In the genomic region with DNA sequence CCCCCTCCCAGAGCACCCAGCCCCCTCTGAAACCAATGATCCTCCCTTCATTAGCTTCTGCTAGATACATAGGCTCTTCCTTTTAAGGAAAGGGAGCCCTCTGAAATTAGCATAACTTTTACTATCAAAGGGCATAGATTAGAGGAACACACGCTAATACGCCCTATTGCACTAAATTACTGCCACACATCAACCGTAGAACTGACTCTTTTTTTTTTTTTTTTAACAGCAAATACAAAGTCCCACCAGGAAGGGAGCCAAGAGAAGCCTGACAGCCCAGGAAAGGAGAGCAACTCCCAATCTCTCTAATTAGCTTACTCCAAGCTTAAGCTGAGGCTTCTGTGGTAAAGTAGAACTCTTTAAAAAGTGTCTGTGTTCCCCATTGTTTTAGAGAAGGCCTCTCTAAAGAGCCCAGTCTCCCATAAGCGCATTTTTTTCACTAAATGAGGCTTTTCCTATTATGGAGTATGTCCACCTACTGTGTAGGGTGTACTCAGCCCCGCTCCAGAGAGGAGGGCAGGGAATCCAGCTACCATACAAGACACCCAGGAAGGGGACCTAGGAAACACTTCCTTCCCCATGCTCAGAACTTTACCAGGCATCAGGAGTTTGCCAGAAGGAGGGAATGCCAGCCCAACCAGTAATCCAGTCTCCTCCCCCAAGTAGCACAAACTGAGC, we compare ENCODE assay signal across 16 mouse cellular contexts. TPM values are rescaled to one million over a fixed set of nuclear protein-coding genes. Genes with fewer than 3 reads are reported as not detected.
DNase-seq lines count a peak whose midpoint lies in the region; ATAC-seq and TF ChIP-seq lines count a peak whose summit lies in the region.
"Had no signal": no experiment of that assay in that cellular context is flagged by ENCODE, and none has a peak within 500 bp of the region (broad histone marks: within the 10 kb centered on the region; RNA-seq: fewer than 3 reads in every experiment).

No protein-coding gene starts in this region.

- no peaks in the 10 kb centered on the region for H3K27me3 ChIP-seq in kidney, adult 2 months (replicated peaks; ENCODE audit: control insufficient read depth, insufficient read depth, low read length)
- H3K27me3 ChIP-seq in midbrain, embryonic 14.5 days (ENCODE audit: control insufficient read depth, insufficient read depth, low read length): no peaks in the 10 kb centered on the region
- H3K27me3 ChIP-seq in midbrain, embryonic 10.5 days (ENCODE audit: low read depth, poor library complexity, severe bottlenecking): no peaks in the 10 kb centered on the region
- H3K27me3 ChIP-seq in forebrain, embryonic 11.5 days (ENCODE audit: control insufficient read depth, insufficient read depth, low read length): no peaks in the 10 kb centered on the region
- no peaks in the 10 kb centered on the region for H3K27me3 ChIP-seq in small intestine, adult 2 months (ENCODE audit: control insufficient read depth, insufficient read depth, low read length)
- H3K27me3 ChIP-seq: heart, embryonic 15.5 days; liver, embryonic 13.5 days; midbrain, embryonic 13.5 days had no signal

- TF ChIP-seq CTCF in kidney, adult 2 months (conservative IDR thresholded peaks at IDR 0.05; ENCODE audit: insufficient read depth, insufficient read length, low read depth, low read length): no peak
- TF ChIP-seq CTCF in small intestine, adult 2 months (IDR thresholded peaks at IDR 0.05; ENCODE audit: extremely low read depth, insufficient read length, insufficient replicate concordance, low read depth, low read length): no peak

- no peak overlapping the region for H3K4me2 ChIP-seq in midbrain, embryonic 14.5 days (ENCODE audit: low read length)
- no peak overlapping the region for H3K4me2 ChIP-seq in forebrain, embryonic 11.5 days (ENCODE audit: low read depth, low read length, severe bottlenecking)
- H3K4me2 ChIP-seq: heart, embryonic 15.5 days; liver, embryonic 13.5 days; midbrain, embryonic 13.5 days had no signal

- no peak for ATAC-seq in midbrain, embryonic 14.5 days (ENCODE audit: low FRiP score, low TSS enrichment)
- ATAC-seq in forebrain, embryonic 11.5 days (replicated peaks; ENCODE audit: low FRiP score): peak; percentile 64
- ATAC-seq: midbrain, embryonic 13.5 days had no signal

- no peak overlapping the region for H3K27ac ChIP-seq in kidney, adult 2 months (ENCODE audit: insufficient read depth, low read depth, low read length)
- H3K27ac ChIP-seq in midbrain, embryonic 14.5 days (replicated peaks; ENCODE audit: low read depth, low read length): no peak overlapping the region
- H3K27ac ChIP-seq in midbrain, embryonic 10.5 days (replicated peaks): no peak overlapping the region
- no peak overlapping the region for H3K27ac ChIP-seq in forebrain, embryonic 11.5 days (ENCODE audit: low read depth, low read length)
- H3K27ac ChIP-seq in small intestine, adult 2 months (ENCODE audit: insufficient read depth, low read depth, low read length): peak overlapping the region; percentile 94
- H3K27ac ChIP-seq: heart, embryonic 15.5 days; left cerebral cortex, adult 2 months; liver, embryonic 13.5 days; midbrain, embryonic 13.5 days had no signal

- DNase-seq in kidney, adult 2 months: peak; percentile 42
- DNase-seq in kidney, postnatal 14 days: no peak
- peak; percentile 17 for DNase-seq in midbrain, embryonic 14.5 days
- no peak for DNase-seq in midbrain, embryonic 10.5 days (ENCODE audit: low spot score)
- DNase-seq in forebrain, embryonic 11.5 days (ENCODE audit: low spot score): no peak
- no peak for DNase-seq in gastrocnemius, postnatal 25 days
- no peak for DNase-seq in left cerebral cortex, adult 9 months (ENCODE audit: low spot score in 2 of 2)
- DNase-seq: cerebellum, adult 8-10 months; gastrocnemius, postnatal 36 days; liver, embryonic 13.5 days; right cerebral cortex, postnatal 25 days; thymus, postnatal 36 days had no signal

- H3K9me3 ChIP-seq in midbrain, embryonic 14.5 days (ENCODE audit: control insufficient read depth, low read length): 0 out of 2 replicates have a peak, but pooled peaks cover under 1% of the 10 kb centered on the region
- no peaks in the 10 kb centered on the region for H3K9me3 ChIP-seq in midbrain, embryonic 10.5 days (replicated peaks)
- no peaks in the 10 kb centered on the region for H3K9me3 ChIP-seq in forebrain, embryonic 11.5 days (ENCODE audit: control insufficient read depth, low read length)
- H3K9me3 ChIP-seq: heart, embryonic 15.5 days; liver, embryonic 13.5 days; midbrain, embryonic 13.5 days had no signal

- no peaks in the 10 kb centered on the region for H3K36me3 ChIP-seq in kidney, adult 2 months (ENCODE audit: control insufficient read depth, insufficient read depth, low read length)
- H3K36me3 ChIP-seq in midbrain, embryonic 14.5 days (ENCODE audit: control insufficient read depth, insufficient read depth, low read length): no peaks in the 10 kb centered on the region
- H3K36me3 ChIP-seq in midbrain, embryonic 10.5 days: no peaks in the 10 kb centered on the region
- no peaks in the 10 kb centered on the region for H3K36me3 ChIP-seq in forebrain, embryonic 11.5 days (ENCODE audit: control insufficient read depth, insufficient read depth, low read length)
- no peaks in the 10 kb centered on the region for H3K36me3 ChIP-seq in small intestine, adult 2 months (ENCODE audit: control insufficient read depth, insufficient read depth, low read length)
- H3K36me3 ChIP-seq: heart, embryonic 15.5 days; liver, embryonic 13.5 days; midbrain, embryonic 13.5 days had no signal

- H3K4me3 ChIP-seq in kidney, adult 2 months (ENCODE audit: insufficient read depth, low read depth, low read length): no peak overlapping the region
- no peak overlapping the region for H3K4me3 ChIP-seq in midbrain, embryonic 14.5 days (replicated peaks; ENCODE audit: low read depth, low read length)
- no peak overlapping the region for H3K4me3 ChIP-seq in midbrain, embryonic 10.5 days
- H3K4me3 ChIP-seq in forebrain, embryonic 11.5 days (ENCODE audit: low read depth, low read length): no peak overlapping the region
- H3K4me3 ChIP-seq in small intestine, adult 2 months (ENCODE audit: low read depth, low read length): no peak overlapping the region
- H3K4me3 ChIP-seq: heart, embryonic 15.5 days; left cerebral cortex, adult 2 months; liver, embryonic 13.5 days; midbrain, embryonic 13.5 days had no signal

- TF ChIP-seq POLR2A in kidney, adult 2 months (IDR thresholded peaks at IDR 0.05; ENCODE audit: low read depth, low read length): no peak
- no peak for TF ChIP-seq POLR2A in small intestine, adult 2 months (IDR thresholded peaks at IDR 0.05; ENCODE audit: low read depth, low read length)

- 42% methylated on average over 5 of the region's 5 CpGs for WGBS in kidney, adult 2 months
- WGBS in midbrain, embryonic 14.5 days: 43% methylated on average over 5 of the region's 5 CpGs
- WGBS in midbrain, embryonic 10.5 days: 52% methylated on average over 5 of the region's 5 CpGs
- WGBS in forebrain, embryonic 11.5 days: 13% methylated on average over 5 of the region's 5 CpGs
- WGBS in small intestine, adult 2 months: 31% methylated on average over 5 of the region's 5 CpGs

- H3K9ac ChIP-seq in midbrain, embryonic 14.5 days (replicated peaks; ENCODE audit: low read length): no peak overlapping the region
- H3K9ac ChIP-seq in forebrain, embryonic 11.5 days (ENCODE audit: low read length): no peak overlapping the region
- H3K9ac ChIP-seq: heart, embryonic 15.5 days; liver, embryonic 13.5 days; midbrain, embryonic 13.5 days had no signal

- H3K4me1 ChIP-seq in kidney, adult 2 months (ENCODE audit: control insufficient read depth, insufficient read depth, low read length): peaks cover 18% of the 10 kb centered on the region
- H3K4me1 ChIP-seq in midbrain, embryonic 14.5 days (ENCODE audit: control insufficient read depth, insufficient read depth, low read length): no peaks in the 10 kb centered on the region
- no peaks in the 10 kb centered on the region for H3K4me1 ChIP-seq in midbrain, embryonic 10.5 days
- H3K4me1 ChIP-seq in forebrain, embryonic 11.5 days (replicated peaks; ENCODE audit: control insufficient read depth, insufficient read depth, low read length): peaks cover 5% of the 10 kb centered on the region
- peaks cover 54% of the 10 kb centered on the region; the same call in 1 of the 2 replicates for H3K4me1 ChIP-seq in small intestine, adult 2 months (ENCODE audit: control insufficient read depth, insufficient read depth, insufficient read length, low read length)

RNA-seq across cellular contexts. Expression of gene Carmil1, which starts 38.0 kb away (rescaled TPM):
- polyA plus RNA-seq in kidney, adult 2 months (2012; rRNA removed): 6.9 and 7.7 TPM in 2 replicates
- 29.4 and 32.3 TPM in 2 replicates for polyA plus RNA-seq in midbrain, embryonic 14.5 days (2014; fragmentation: Nextera tagmentation; extraction: Ambion mirVana)
- polyA plus RNA-seq in midbrain, embryonic 10.5 days (2016; fragmentation: Nextera tagmentation; extraction: Ambion mirVana): 17.5 and 20.7 TPM in 2 replicates
- 27.7 and 30.0 TPM in 2 replicates for polyA plus RNA-seq in forebrain, embryonic 11.5 days (2014; fragmentation: Nextera tagmentation; extraction: Ambion mirVana)
- polyA plus RNA-seq in small intestine, adult 2 months (2012; rRNA removed): 3.6 and 9.8 TPM in 2 replicates
- 1 to 10 TPM; 1.9 to 3.0 TPM for total RNA-seq in gastrocnemius, postnatal 25 days (2021)

Comparison
In these comparisons a context has a peak if more than half of its experiments do, and no peak if none do; other contexts are left out.
1. DNase-seq: peak in kidney, adult 2 months (single experiment) and midbrain, embryonic 14.5 days (single experiment); none in kidney, postnatal 14 days (single experiment), midbrain, embryonic 10.5 days (single experiment), forebrain, embryonic 11.5 days (single experiment), gastrocnemius, postnatal 25 days (single experiment) and left cerebral cortex, adult 9 months (0 of 2).